Mouse (Mus musculus) liver, embryonic 12.5 days (tissue): ENCODE results near the gene Plekhs1. TPM values are rescaled to one million over a fixed set of nuclear protein-coding genes. Genes with fewer than 3 reads are reported as not detected.
A peak's percentile ranks its signal among the peaks of the same experiment; 100 is the strongest.

Source experiments
- ATAC-seq: fragments of 200-750 bp; cut with Nextera tagmentation; 2 replicates; pipeline ENCODE4 v1.8.0; 2017; ENCODE audit warnings: moderate number of reproducible peaks, mild to moderate bottlenecking, moderate library complexity
- H3K27ac ChIP-seq: fragments of 300-500 bp; sonication (generic); 2 replicates; pipeline ENCODE4 v1.5.1; 2016; ENCODE audit warnings: mild to moderate bottlenecking
- H3K27me3 ChIP-seq: fragments of 300-500 bp; sonication (generic); replicated peaks from 2 replicates; pipeline ENCODE4 v1.6.1; 2016; ENCODE audit warnings: mild to moderate bottlenecking, moderate library complexity
- H3K36me3 ChIP-seq: fragments of 300-500 bp; sonication (generic); 2 replicates; pipeline ENCODE4 v1.6.1; 2016; ENCODE audit warnings: mild to moderate bottlenecking, moderate library complexity
- H3K4me1 ChIP-seq: fragments of 300-500 bp; sonication (generic); 2 replicates; pipeline ENCODE4 v1.6.1; 2016
- H3K4me2 ChIP-seq: fragments of 300-500 bp; sonication (generic); 2 replicates; pipeline ENCODE4 v1.6.1; 2016; ENCODE audit warnings: mild to moderate bottlenecking, moderate library complexity
- H3K4me3 ChIP-seq: fragments of 300-500 bp; sonication (generic); 2 replicates; pipeline ENCODE4 v1.5.1; 2016; ENCODE audit warnings: mild to moderate bottlenecking, moderate library complexity
- H3K9ac ChIP-seq: fragments of 300-500 bp; sonication (generic); 2 replicates; pipeline ENCODE4 v1.6.1; 2016; ENCODE audit warnings: mild to moderate bottlenecking, moderate library complexity
- H3K9me3 ChIP-seq: fragments of 300-500 bp; sonication (generic); replicated peaks from 2 replicates; pipeline ENCODE4 v1.6.1; 2016; ENCODE audit warnings: mild to moderate bottlenecking, moderate library complexity
- WGBS: fragments of 180-500 bp; shearing (Covaris S2); methylation state at CpG from one replicate; pipeline ENCODE4 v1.1.7; 2016; ENCODE audit not compliant: insufficient replicate concordance; 5-methylcytosine and 5-hydroxymethylcytosine counted together
- polyA plus RNA-seq: library from polyadenylated mRNA; unstranded; fragments of >200 nt; fragmentation: Nextera tagmentation; extraction: Ambion mirVana; gene quantifications from 2 replicates; pipeline ENCODE4 v1.2.1, GENCODE M21; 2016

The Plekhs1 gene
- not detected in 2 replicates for polyA plus RNA-seq

DNA sequence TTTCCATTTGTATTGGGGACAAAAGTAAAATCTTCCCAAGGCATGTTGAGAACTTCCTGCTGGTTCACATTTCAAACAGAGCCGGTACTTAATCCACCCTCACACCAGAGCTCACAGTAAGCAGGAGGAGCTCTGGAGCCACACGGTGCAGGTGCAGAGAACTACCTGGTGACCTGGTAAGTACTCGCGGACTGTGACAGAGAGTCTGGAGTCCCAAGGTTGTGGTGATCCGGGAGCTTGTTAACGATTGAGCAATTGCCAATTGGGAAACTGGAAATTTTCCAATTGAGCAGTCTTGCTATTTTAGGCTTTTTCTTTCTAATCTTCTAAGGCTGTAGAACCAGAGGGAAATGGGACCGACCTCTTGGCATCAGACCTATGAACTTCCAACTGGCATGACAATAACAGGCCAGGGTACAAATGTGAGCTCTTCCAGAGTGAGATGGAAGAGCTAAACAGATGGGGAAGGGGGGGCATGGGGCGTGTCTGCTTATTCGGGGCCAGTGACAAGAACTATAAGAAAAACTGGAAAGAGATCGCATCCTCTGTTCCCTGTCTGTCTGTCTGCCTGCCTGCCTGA lies at the start of gene Plekhs1:
Plekhs1 (plus strand) TSS at position 119 of the 580 bp plus-strand sequence.
- Histone ChIP-seq H3K27me3 (no peaks in the 10 kb centered on the region; the same call in 1 of the 2 replicates), H3K36me3 (no peaks in the 10 kb centered on the region), H3K4me3 (no peak within 1 kb of the TSS), H3K9me3 (no peaks in the 10 kb centered on the region), H3K9ac (no peak within 1 kb of the TSS), H3K4me2 (no peak within 1 kb of the TSS), H3K27ac (no peak within 1 kb of the TSS), H3K4me1 (no peaks in the 10 kb centered on the region)
- 55% methylated on average over 10 of the region's 10 CpGs for WGBS
- no peak for ATAC-seq

DNA sequence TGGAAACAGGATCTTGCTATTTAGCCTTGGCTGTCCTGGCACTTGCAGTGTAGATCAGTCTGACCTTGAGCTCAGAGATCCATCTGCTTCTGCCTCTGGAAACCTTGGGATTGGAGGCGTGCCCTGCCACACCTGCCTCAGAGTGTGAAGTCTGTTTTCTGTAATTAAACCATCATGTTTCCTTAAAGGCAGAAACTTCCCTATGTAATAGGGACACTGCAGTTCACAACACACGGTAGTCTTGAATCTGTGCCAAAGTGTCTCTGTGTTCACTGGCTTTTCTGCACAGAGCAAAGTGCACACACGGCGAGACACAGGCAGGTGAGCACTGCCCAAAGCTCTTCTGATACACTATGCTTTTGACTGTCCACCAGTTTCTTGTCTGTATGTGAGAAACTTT lies 43.0 kb upstream of the Plekhs1 start:
- Histone ChIP-seq H3K27me3 (no peaks in the 10 kb centered on the region), H3K36me3 (peaks cover 4% of the 10 kb centered on the region; the same call in 1 of the 2 replicates), H3K9ac (no peak overlapping the region), H3K4me3 (no peak overlapping the region), H3K27ac (no peak overlapping the region), H3K9me3 (no peaks in the 10 kb centered on the region), H3K4me2 (no peak overlapping the region), H3K4me1 (no peaks in the 10 kb centered on the region)
- ATAC-seq, result no peak
- WGBS, result 80% methylated on average over 4 of the region's 4 CpGs

DNA sequence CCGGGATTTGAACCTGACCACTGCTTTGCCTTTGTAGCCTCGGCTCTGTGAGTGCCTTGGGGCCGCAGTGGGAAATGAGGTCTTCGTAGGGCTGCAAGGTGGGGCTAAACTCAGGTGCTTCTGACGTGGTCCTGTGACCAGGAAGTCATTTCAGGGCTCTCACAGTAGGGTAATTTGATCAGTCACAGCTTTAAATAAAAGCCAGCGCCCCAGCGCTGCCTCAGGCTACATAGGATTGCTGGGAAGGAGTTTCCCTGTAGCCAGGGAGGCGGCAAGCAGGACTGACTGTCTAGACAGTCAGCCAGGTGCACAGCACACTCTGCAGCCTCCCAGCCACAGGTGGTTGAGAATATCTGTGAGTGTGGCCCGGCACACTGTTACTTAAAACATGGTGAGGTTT lies 42.0 kb upstream of the Plekhs1 start:
- Histone ChIP-seq H3K4me1 (no peaks in the 10 kb centered on the region), H3K9me3 (no peaks in the 10 kb centered on the region), H3K4me2 (no peak overlapping the region), H3K4me3 (no peak overlapping the region), H3K27me3 (no peaks in the 10 kb centered on the region), H3K27ac (no peak overlapping the region), H3K36me3 (peaks cover 8% of the 10 kb centered on the region), H3K9ac (no peak overlapping the region)
- ATAC-seq, result no peak
- WGBS, result 75% methylated on average over 9 of the region's 9 CpGs

DNA sequence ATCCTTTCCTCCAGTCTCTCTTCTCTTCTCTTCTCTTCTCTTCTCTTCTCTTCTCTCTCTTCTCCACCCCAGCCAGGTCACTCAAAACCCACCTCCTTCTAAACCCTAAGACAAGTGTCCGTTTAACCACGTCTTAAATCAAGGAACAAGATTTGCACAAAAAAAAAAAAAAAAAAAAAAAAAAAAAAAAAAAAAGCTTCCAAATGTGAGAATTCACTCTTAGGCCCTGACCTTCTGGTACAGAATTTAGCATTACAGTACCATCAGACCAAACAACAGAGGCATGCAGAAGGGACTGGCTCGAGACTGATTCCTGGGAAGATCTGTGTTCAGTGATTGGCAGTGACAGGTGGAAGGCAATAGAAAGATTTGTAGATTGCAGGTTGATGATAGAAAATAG lies 41.1 kb upstream of the Plekhs1 start:
- peaks cover 16% of the 10 kb centered on the region for H3K36me3 ChIP-seq
- no peaks in the 10 kb centered on the region for H3K27me3 ChIP-seq
- H3K27ac ChIP-seq, result no peak overlapping the region
- no peak overlapping the region for H3K4me2 ChIP-seq
- H3K4me3 ChIP-seq, result no peak overlapping the region
- ATAC-seq, result no peak
- H3K9me3 ChIP-seq, result no peaks in the 10 kb centered on the region
- H3K9ac ChIP-seq, result no peak overlapping the region
- 0 out of 2 replicates have a peak, but pooled peaks cover 1% of the 10 kb centered on the region for H3K4me1 ChIP-seq
- 75% methylated on average over 3 of the region's 3 CpGs for WGBS

DNA sequence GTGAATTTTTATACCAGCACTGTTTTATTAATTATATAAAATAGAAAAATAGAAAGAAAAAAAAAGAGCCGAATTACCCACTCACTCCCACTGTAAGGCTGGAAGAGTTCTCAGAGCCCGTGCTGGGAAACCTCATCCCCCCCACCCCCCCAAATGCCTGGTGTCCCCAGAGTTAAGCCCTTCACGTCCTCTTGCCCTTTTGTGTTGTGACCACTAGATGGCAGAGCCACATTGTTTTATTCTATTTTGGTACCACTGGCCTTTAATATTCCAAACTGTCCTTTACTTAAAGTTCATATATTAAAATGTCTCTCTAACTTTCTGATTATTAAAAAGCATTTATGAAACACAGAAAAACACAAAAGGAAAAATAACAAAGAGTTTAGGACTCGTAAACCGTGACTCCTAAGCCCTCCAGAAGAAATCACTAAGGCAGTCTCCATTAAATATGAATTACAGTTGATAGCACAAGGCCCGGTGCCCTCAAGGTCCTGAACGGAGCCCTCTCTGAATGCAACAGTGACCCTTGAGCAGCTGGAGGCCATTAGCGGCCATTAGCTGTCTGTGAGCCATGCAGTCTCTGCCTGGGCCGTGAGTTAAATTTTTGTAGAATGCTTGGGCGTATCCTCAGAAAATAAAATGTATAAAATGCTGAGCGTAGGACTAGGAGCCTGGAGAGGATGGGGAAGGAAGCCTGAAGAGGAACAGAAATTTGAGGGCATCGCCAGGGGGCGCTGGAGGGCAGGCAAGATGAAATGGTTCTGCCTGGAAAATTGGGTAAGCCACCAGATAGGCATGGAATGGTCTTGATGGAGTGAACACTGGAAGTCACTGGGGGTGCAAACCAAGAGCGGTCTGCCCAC lies 38.7 kb upstream of the Plekhs1 start:
- 0 out of 2 replicates have a peak, but pooled peaks cover 5% of the 10 kb centered on the region for H3K4me1 ChIP-seq
- no peak overlapping the region for H3K4me2 ChIP-seq
- ATAC-seq, result 0 out of 2 replicates have a peak, but pooled peaks have one; percentile 30
- H3K36me3 ChIP-seq, result peaks cover 19% of the 10 kb centered on the region
- no peak overlapping the region for H3K27ac ChIP-seq
- no peaks in the 10 kb centered on the region for H3K27me3 ChIP-seq
- WGBS, result 46% methylated on average over 14 of the region's 14 CpGs
- H3K9me3 ChIP-seq, result no peaks in the 10 kb centered on the region
- H3K4me3 ChIP-seq, result no peak overlapping the region
- H3K9ac ChIP-seq, result no peak overlapping the region

- H3K36me3 ChIP-seq, result peaks cover 19% of the 10 kb centered on the region
- H3K4me3 ChIP-seq, result no peak overlapping the region
- no peak overlapping the region for H3K27ac ChIP-seq
- H3K9me3 ChIP-seq, result no peaks in the 10 kb centered on the region
- no peak overlapping the region for H3K4me2 ChIP-seq
- no peak overlapping the region for H3K9ac ChIP-seq
- 71% methylated on average over 12 of the region's 12 CpGs for WGBS
- no peak for ATAC-seq
- 0 out of 2 replicates have a peak, but pooled peaks cover 5% of the 10 kb centered on the region for H3K4me1 ChIP-seq
- no peaks in the 10 kb centered on the region for H3K27me3 ChIP-seq
These were observed 38.1 kb upstream of the Plekhs1 start for GRCm38 (mm10) chr19:56423370-56423769.

DNA sequence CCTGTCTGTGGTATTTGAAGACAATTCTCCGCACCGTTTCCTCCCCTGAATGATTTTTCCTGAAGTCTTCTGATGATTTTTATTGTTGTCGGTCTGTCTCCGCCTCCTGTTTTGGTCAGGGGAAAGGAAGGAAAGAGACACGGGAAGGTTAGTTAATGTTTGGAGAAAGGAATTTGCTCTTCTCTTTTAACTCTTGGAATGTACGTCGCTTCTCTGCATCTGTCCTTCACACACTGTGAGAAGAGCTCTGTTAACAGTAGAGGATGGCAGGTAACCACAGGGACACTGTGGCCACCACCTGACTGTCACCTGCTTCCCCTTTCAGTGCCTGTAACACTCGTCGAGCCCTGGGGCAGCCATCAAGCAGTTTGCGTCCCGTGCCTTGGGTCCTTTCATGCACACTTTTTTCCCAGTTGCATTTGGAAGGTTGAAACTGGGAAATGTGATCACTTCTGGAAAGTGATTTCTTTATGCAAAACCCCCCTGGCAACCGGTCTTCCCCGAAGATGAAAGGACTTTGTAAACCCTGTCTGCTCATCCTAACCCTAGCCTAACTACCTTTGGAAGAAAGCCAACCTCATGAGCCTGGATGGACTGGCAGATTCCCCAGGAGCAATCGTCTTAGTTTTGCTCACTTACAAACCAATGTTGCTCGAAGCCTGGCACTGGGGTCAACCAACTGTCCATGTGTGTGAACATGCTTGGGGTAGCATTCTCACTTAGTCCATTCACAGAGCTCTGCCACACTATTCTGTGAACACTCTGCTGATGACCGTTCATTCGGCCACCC lies 36.6 kb upstream of the Plekhs1 start:
- ATAC-seq, result no peak
- Histone ChIP-seq H3K36me3 (peaks cover 19% of the 10 kb centered on the region), H3K27ac (no peak overlapping the region), H3K27me3 (no peaks in the 10 kb centered on the region), H3K4me1 (0 out of 2 replicates have a peak, but pooled peaks cover 5% of the 10 kb centered on the region), H3K4me3 (no peak overlapping the region), H3K4me2 (no peak overlapping the region), H3K9me3 (no peaks in the 10 kb centered on the region), H3K9ac (no peak overlapping the region)
- WGBS, result 76% methylated on average over 17 of the region's 17 CpGs

DNA sequence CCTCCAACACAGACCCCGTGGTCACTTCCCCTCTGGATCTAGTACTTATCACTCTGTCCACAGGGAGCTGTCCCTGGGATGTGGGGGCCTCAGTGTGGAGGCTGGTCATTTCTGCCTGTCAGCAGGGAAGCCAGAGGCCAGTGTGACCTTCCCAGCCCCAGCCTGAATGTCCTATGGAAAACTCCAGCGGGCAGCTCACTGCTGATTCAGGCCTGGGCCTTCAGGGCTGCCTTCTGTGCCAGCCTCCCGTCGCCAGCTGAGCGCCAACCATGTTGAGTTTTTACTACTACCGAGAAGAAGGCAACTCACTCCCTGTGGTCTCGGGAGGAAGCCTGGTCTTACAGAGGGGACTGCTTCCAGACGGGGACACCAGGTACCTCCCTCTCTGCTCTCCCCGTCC lies 35.9 kb upstream of the Plekhs1 start:
- Histone ChIP-seq H3K9ac (no peak overlapping the region), H3K4me2 (no peak overlapping the region), H3K27ac (no peak overlapping the region), H3K27me3 (no peaks in the 10 kb centered on the region), H3K4me1 (0 out of 2 replicates have a peak, but pooled peaks cover 5% of the 10 kb centered on the region), H3K4me3 (no peak overlapping the region), H3K36me3 (peaks cover 19% of the 10 kb centered on the region), H3K9me3 (no peaks in the 10 kb centered on the region)
- no peak for ATAC-seq
- WGBS, result 74% methylated on average over 9 of the region's 9 CpGs

DNA sequence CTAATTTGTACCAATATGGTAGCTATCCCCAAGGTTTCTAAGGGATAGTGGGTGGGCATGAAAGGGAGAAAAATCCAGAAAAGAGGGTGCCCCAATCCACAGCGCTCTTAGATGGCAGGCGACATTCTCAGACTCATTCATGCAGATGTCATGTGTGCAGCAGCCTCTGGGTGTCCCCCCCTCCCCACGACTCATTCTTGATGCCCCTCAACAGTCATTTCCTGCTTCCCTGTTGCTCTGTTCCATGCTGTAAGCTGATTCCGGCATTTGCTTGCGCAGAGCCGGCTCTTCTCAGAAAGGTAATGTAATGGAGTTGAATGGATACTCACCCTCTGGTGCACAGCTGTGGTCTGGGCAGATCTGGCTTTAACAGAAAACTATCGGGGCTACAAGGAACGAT lies 31.1 kb upstream of the Plekhs1 start:
- 73% methylated on average over 8 of the region's 8 CpGs for WGBS
- Histone ChIP-seq H3K27ac (no peak overlapping the region), H3K36me3 (peaks cover 27% of the 10 kb centered on the region), H3K4me1 (0 out of 2 replicates have a peak, but pooled peaks cover 3% of the 10 kb centered on the region), H3K4me3 (no peak overlapping the region), H3K9ac (no peak overlapping the region), H3K4me2 (no peak overlapping the region), H3K27me3 (no peaks in the 10 kb centered on the region), H3K9me3 (no peaks in the 10 kb centered on the region)
- no peak for ATAC-seq

DNA sequence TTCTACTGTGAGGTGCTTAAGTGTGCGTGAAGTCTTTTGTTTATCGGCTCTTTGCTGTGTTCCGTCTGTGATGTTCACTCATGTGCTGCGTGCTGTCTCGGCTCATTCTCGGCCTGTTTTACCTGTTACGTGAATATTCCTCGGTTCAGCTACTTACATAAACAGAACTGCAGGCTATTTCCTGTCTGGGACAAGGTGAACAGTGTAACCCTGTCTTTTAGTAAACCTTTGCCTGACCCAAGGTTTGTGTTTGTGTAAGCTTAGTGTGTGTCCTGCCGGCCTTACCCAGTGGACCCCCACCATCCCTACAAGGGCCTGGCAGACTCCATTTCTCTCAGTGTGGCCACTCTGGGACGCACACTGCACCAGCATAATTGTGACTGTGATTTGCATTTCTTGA lies 28.7 kb upstream of the Plekhs1 start:
- no peak overlapping the region for H3K4me2 ChIP-seq
- no peaks in the 10 kb centered on the region for H3K9me3 ChIP-seq
- no peaks in the 10 kb centered on the region for H3K4me1 ChIP-seq
- H3K27me3 ChIP-seq, result no peaks in the 10 kb centered on the region
- no peak overlapping the region for H3K9ac ChIP-seq
- H3K27ac ChIP-seq, result no peak overlapping the region
- ATAC-seq, result no peak
- no peak overlapping the region for H3K4me3 ChIP-seq
- 87% methylated on average over 10 of the region's 10 CpGs for WGBS
- peaks cover 43% of the 10 kb centered on the region for H3K36me3 ChIP-seq

DNA sequence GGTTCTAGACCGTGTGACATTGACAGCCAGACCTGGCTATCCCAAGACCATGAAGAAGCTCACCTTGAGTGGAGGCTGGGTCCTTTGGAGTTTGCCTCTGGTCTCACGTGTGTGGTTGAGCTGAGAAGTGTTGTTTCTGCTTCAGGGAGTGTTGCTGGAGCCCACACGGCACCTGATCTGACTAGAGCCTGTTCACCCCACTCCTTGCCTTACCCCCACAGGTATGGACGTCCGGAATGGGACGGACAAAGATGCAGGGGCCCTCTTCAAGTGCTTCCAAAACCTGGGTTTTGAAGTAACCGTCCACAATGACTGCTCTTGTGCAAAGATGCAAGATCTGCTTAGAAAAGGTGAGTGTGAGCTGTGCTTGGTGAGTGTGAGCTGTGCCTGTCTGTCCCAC lies 27.9 kb upstream of the Plekhs1 start:
- H3K4me2 ChIP-seq, result no peak overlapping the region
- H3K36me3 ChIP-seq, result peaks cover 49% of the 10 kb centered on the region
- H3K4me3 ChIP-seq, result no peak overlapping the region
- H3K27me3 ChIP-seq, result no peaks in the 10 kb centered on the region
- no peak overlapping the region for H3K9ac ChIP-seq
- H3K27ac ChIP-seq, result no peak overlapping the region
- H3K9me3 ChIP-seq, result no peaks in the 10 kb centered on the region
- ATAC-seq, result no peak
- H3K4me1 ChIP-seq, result peaks cover 6% of the 10 kb centered on the region
- 81% methylated on average over 7 of the region's 7 CpGs for WGBS

GRCm38 (mm10) chr19:56436380-56436779 lies 25.1 kb upstream of the Plekhs1 start:
- H3K9me3 ChIP-seq, result no peaks in the 10 kb centered on the region
- H3K27ac ChIP-seq, result no peak overlapping the region
- peaks cover 49% of the 10 kb centered on the region for H3K36me3 ChIP-seq
- no peak overlapping the region for H3K4me3 ChIP-seq
- peaks cover 29% of the 10 kb centered on the region for H3K4me1 ChIP-seq
- H3K9ac ChIP-seq, result no peak overlapping the region
- WGBS, result 91% methylated on average over 13 of the region's 13 CpGs
- no peak overlapping the region for H3K4me2 ChIP-seq
- ATAC-seq, result no peak
- no peaks in the 10 kb centered on the region for H3K27me3 ChIP-seq
